Mouse (Mus musculus) ES-E14 (cell line): ENCODE measurements at regions not wholly inside any gene's neighbourhood (a gene's known extent, or its start where the extent isn't known, plus 50 kb on each side); places are given as distances from the start of the nearest gene placed in this dataset.

Experiments
- DNase-seq: peaks from one replicate; pipeline ENCODE4 v3.0.0-alpha.2; 2013; ENCODE audit warnings: low read depth, low spot score
- H3K27ac ChIP-seq: 2 replicates; pipeline ENCODE4 v1.5.1; 2012; ENCODE audit warnings: low read depth, mild to moderate bottlenecking, low read length, moderate library complexity, mixed read lengths; ENCODE audit not compliant: poor library complexity, insufficient read depth, severe bottlenecking
- H3K36me3 ChIP-seq: 2 replicates; pipeline ENCODE4 v1.6.1; 2012; ENCODE audit warnings: mild to moderate bottlenecking, low read length, moderate library complexity, mixed read lengths; ENCODE audit not compliant: control insufficient read depth, poor library complexity, insufficient read depth, severe bottlenecking
- H3K4me1 ChIP-seq, 2 experiments: fragments of 150-350 bp in 1 of 2; sonication (generic) in 1 of 2; 2 replicates each; pipeline ENCODE4 v1.6.1; 2012; ENCODE audit warnings: low read length in 2 of 2, mild to moderate bottlenecking in 1 of 2, mixed read lengths in 1 of 2; ENCODE audit not compliant: control insufficient read depth in 2 of 2, insufficient read depth in 2 of 2, poor library complexity in 1 of 2
- H3K4me3 ChIP-seq, 2 experiments: fragments of 150-350 bp in 1 of 2; sonication (generic) in 1 of 2; 2 replicates each; pipeline ENCODE4 v1.5.1; 2012; ENCODE audit warnings: low read length in 2 of 2, low read depth in 1 of 2, mild to moderate bottlenecking in 1 of 2, mixed read lengths in 1 of 2; ENCODE audit not compliant: insufficient read depth in 1 of 2, poor library complexity in 1 of 2, severe bottlenecking in 1 of 2
- H3K9ac ChIP-seq: 2 replicates; pipeline ENCODE4 v1.6.1; 2012; ENCODE audit warnings: low read depth, mild to moderate bottlenecking, low read length, mixed read lengths; ENCODE audit not compliant: poor library complexity, insufficient read depth, severe bottlenecking
- H3K9me3 ChIP-seq: fragments of 150-350 bp; sonication (generic); 2 replicates; pipeline ENCODE4 v1.6.1; 2012; ENCODE audit warnings: low read depth, mild to moderate bottlenecking, low read length; ENCODE audit not compliant: control insufficient read depth, insufficient read depth
- CHD2 ChIP-seq: IDR thresholded peaks from 2 replicates; pipeline ENCODE4 v1.6.1; 2014; ENCODE audit warnings: mild to moderate bottlenecking, low read depth, low read length, inconsistent platforms
- HCFC1 ChIP-seq: IDR thresholded peaks from 2 replicates; pipeline ENCODE4 v1.6.1; 2012; ENCODE audit warnings: low read length, inconsistent platforms, borderline replicate concordance; ENCODE audit not compliant: insufficient read depth
- MAFK ChIP-seq: IDR thresholded peaks from 2 replicates; pipeline ENCODE4 v1.6.1; 2014; ENCODE audit warnings: mild to moderate bottlenecking, low read depth, low read length, inconsistent platforms; ENCODE audit not compliant: insufficient read depth
- ZC3H11A ChIP-seq: IDR thresholded peaks from 2 replicates; pipeline ENCODE4 v1.6.1; 2012; ENCODE audit warnings: low read depth, mild to moderate bottlenecking, inconsistent platforms, low read length, borderline replicate concordance
- ZNF384 ChIP-seq: IDR thresholded peaks from 2 replicates; pipeline ENCODE4 v1.6.1; 2012; ENCODE audit warnings: low read depth, low read length, inconsistent platforms
- in situ Hi-C, 2 experiments: fragments of 600-800 bp; cut with MboI; formaldehyde crosslinking; loops; one replicate each; pipeline ENCODE4 v1.15.1; 2025; ENCODE audit warnings: low sequenced_read_pairs in 2 of 2, inconsistent platforms in 1 of 2; ENCODE audit not compliant: unreplicated experiment in 2 of 2

DNA sequence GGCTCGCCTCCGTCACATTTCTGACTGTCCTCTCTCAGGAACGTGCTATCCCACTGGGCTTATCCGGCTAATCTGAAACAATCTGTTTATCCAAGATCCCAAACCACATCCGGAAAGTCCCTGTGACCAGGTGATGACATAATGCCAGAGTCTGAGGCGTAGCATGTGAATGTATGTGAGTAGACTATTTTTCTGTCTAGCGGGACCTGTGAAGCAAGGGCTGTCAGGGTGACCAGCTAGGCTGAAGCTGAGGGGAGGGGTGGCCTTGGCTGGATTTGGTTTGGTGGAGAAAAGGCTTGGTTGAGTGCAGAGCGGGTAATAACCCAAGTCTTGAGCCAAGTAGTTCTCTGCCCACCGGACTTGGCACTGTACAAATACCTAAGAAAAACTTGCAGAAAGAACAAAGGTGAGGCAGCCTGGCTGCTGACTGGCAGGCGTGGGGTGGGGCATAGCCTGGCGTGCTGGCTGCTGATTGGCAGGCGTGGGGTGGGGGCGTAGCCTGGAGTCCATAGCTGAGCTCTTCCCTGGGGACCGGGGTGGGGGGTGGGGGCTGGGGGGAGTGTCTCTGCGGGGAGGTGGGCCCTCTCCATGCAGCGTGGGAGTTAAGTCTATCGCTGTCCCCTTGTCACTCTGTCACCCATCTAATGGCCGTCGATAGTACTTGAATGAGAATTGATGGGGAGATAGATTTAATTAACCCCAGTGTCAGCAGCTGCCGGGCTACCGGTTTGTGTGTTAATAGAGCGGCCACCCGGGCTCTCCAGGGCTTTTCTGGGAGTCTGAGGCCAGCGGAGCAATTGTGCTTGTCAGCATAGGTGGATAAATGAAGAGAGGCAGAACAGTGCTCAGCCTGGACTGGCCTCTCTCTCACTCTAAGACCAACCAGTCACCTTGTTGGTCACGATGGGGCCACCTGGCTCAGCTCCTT, 54.2 kb upstream of the Unc5b start:
- Histone ChIP-seq H3K9ac (no peak overlapping the region), H3K4me3 (no peak overlapping the region), H3K36me3 (no peaks in the 10 kb centered on the region), H3K4me1 (no peaks in the 10 kb centered on the region), H3K27ac (no peak overlapping the region), H3K9me3 (no peaks in the 10 kb centered on the region)
- DNase-seq = no peak
- TF ChIP-seq CHD2 = no peak
- no peak for TF ChIP-seq ZC3H11A
- no peak for TF ChIP-seq ZNF384
- no peak for TF ChIP-seq MAFK
- no peak for TF ChIP-seq HCFC1
- in situ Hi-C loops = no loop called here

- Histone ChIP-seq H3K27ac (no peak overlapping the region), H3K4me3 (no peak overlapping the region), H3K36me3 (no peaks in the 10 kb centered on the region), H3K9ac (no peak overlapping the region), H3K4me1 (no peaks in the 10 kb centered on the region), H3K9me3 (no peaks in the 10 kb centered on the region)
- in situ Hi-C loops = no loop called here
- DNase-seq = peak; percentile 25
- TF ChIP-seq ZC3H11A = no peak
- no peak for TF ChIP-seq CHD2
- TF ChIP-seq HCFC1 = no peak
- no peak for TF ChIP-seq ZNF384
- TF ChIP-seq MAFK = no peak
Measured at GRCm38 (mm10) chr10:60884806-60885205, 53.4 kb upstream of the Unc5b start.
